Mouse (Mus musculus): Measurements from ENCODE around the gene Ubac2. TPM values are rescaled to one million over a fixed set of nuclear protein-coding genes. Genes with fewer than 3 reads are reported as not detected.

The Ubac2 gene
- polyA plus RNA-seq, 2 experiments = 46.3 to 66.9 TPM

DNA sequence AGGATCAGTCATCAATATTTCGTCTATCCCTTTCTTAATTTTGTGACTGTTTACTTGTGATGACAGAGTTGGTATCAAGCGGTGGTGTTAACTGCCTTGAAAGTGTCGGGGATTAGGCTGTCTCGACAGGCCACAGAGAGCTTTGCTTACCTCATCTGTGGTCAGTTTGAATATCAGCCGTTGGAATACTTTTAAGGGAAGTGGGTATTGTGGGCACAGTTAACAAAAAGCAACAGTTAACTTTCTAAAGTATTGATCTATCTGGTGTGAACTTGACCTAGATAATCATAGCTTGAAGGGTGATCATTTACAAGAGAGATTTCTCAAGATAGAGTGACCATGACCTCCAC, 56.2 kb downstream of the Ubac2 start:
- Histone ChIP-seq H3K9me3 (ENCODE audit: control insufficient read depth, low read length) (no peaks in the 10 kb centered on the region; the same call in 1 of the 2 replicates), H3K36me3 (ENCODE audit: control insufficient read depth, insufficient read depth, low read length) (peaks cover 21% of the 10 kb centered on the region), H3K4me1 (ENCODE audit: control insufficient read depth, insufficient read depth, low read length) (no peaks in the 10 kb centered on the region), H3K27ac (replicated peaks; ENCODE audit: low read depth, low read length) (no peak overlapping the region), H3K4me3 (replicated peaks; ENCODE audit: low read length) (no peak overlapping the region), H3K4me2 (replicated peaks; ENCODE audit: low read depth, low read length, severe bottlenecking) (no peak overlapping the region), H3K27me3 (ENCODE audit: control insufficient read depth, insufficient read depth, low read length) (no peaks in the 10 kb centered on the region), H3K9ac (ENCODE audit: low read depth, low read length, severe bottlenecking) (no peak overlapping the region)
- no peak for ATAC-seq (ENCODE audit: low FRiP score, low read depth)
- DNase-seq (ENCODE audit: low spot score) = no peak
- WGBS = 91% methylated on average over 5 of the region's 5 CpGs
- no peak for TF ChIP-seq POLR2A (IDR thresholded peaks at IDR 0.05; ENCODE audit: borderline replicate concordance, extremely low read depth, insufficient read depth, insufficient read length)

DNA sequence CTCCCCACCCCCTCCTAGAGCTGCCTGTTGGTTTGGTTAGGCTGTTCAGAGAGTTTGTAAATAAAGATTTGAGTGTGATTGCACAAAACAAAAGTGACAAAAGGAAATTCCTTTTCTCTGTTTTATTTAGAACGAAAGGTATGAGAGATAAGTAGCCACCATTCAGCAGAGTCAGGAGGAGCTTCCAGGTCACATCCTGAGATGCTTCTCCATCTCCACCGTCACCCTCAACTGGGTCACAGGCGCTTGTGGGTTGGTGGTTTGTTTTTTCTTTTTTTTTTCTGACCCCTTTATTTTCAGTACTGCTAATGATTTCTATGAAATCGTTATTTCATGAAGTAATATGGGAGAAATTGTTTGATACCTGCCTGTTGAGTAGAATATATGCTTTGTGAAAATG, 57.9 kb downstream of the Ubac2 start:
- Histone ChIP-seq H3K27ac (replicated peaks; ENCODE audit: low read depth, low read length) (no peak overlapping the region), H3K36me3 (ENCODE audit: control insufficient read depth, insufficient read depth, low read length) (peaks cover 21% of the 10 kb centered on the region), H3K9me3 (ENCODE audit: control insufficient read depth, low read length) (no peaks in the 10 kb centered on the region; the same call in 1 of the 2 replicates), H3K9ac (ENCODE audit: low read depth, low read length, severe bottlenecking) (no peak overlapping the region), H3K27me3 (ENCODE audit: control insufficient read depth, insufficient read depth, low read length) (no peaks in the 10 kb centered on the region), H3K4me1 (ENCODE audit: control insufficient read depth, insufficient read depth, low read length) (no peaks in the 10 kb centered on the region), H3K4me2 (replicated peaks; ENCODE audit: low read depth, low read length, severe bottlenecking) (no peak overlapping the region), H3K4me3 (replicated peaks; ENCODE audit: low read length) (no peak overlapping the region)
- DNase-seq (ENCODE audit: low spot score) (no peak), ATAC-seq (ENCODE audit: low FRiP score, low read depth) (no peak)
- WGBS = 91% methylated on average over 4 of the region's 4 CpGs
- no peak for TF ChIP-seq POLR2A (IDR thresholded peaks at IDR 0.05; ENCODE audit: borderline replicate concordance, extremely low read depth, insufficient read depth, insufficient read length)

DNA sequence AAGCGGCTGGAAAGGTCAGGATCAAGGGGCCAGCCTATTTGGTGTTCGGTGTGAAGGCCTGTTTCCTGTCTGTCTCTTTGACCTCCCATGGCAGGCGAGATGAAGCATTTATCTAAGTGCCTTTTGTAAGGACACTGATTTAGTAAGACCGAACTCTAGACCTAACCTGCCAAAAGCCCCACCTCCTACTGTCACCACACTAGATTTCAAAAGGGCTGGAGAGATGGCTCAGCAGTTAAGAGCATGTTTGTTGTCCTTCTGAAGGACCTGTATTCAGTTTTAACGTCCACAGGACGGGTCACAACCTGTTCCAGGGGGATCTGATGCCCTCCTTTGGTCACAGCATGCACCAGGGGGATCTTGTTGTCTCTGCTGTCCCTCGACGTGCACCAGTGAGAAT, 58.4 kb downstream of the Ubac2 start:
- Histone ChIP-seq H3K4me3 (replicated peaks; ENCODE audit: low read length) (no peak overlapping the region), H3K36me3 (ENCODE audit: control insufficient read depth, insufficient read depth, low read length) (peaks cover 21% of the 10 kb centered on the region), H3K9me3 (ENCODE audit: control insufficient read depth, low read length) (no peaks in the 10 kb centered on the region; the same call in 1 of the 2 replicates), H3K9ac (ENCODE audit: low read depth, low read length, severe bottlenecking) (no peak overlapping the region), H3K27ac (replicated peaks; ENCODE audit: low read depth, low read length) (no peak overlapping the region), H3K4me1 (ENCODE audit: control insufficient read depth, insufficient read depth, low read length) (no peaks in the 10 kb centered on the region), H3K4me2 (replicated peaks; ENCODE audit: low read depth, low read length, severe bottlenecking) (no peak overlapping the region), H3K27me3 (ENCODE audit: control insufficient read depth, insufficient read depth, low read length) (no peaks in the 10 kb centered on the region)
- TF ChIP-seq POLR2A (IDR thresholded peaks at IDR 0.05; ENCODE audit: borderline replicate concordance, extremely low read depth, insufficient read depth, insufficient read length) = no peak
- DNase-seq (ENCODE audit: low spot score) = no peak
- 77% methylated on average over 8 of the region's 8 CpGs for WGBS
- ATAC-seq (ENCODE audit: low FRiP score, low read depth) = no peak

DNA sequence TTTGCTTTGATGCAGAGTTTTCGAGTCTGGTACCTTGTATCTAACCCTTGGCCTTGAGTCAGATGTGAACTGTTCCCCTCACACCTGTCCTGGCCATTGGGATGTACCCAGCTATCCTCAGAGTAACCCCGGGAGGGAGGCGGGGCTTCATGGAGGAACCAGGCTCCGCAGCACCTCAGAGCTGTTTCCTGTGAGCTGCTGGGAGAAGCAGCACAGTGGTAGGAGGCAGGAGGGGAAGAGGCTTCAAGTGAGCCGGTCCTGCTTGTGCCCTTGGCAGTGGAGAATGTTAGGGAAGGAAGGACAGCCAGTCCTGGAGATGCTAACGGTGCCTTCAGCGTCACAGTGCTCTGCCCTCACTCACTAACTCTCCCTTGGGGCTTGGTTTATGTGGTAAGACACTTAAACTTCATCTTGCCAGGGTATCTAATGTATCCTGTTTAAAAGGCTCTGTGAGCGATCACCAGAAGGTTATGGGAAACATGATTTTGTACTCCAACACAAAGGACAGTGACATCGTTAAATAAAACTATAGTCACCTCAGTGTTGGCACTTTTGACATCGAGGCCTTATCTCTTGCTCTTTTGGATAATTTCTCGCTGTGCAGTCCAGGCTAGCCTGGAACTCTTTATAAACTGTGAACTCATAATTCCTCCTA, 59.3 kb downstream of the Ubac2 start:
- no peak for DNase-seq (ENCODE audit: low spot score)
- 75% methylated on average over 11 of the region's 11 CpGs for WGBS
- Histone ChIP-seq H3K27me3 (ENCODE audit: control insufficient read depth, insufficient read depth, low read length) (no peaks in the 10 kb centered on the region), H3K9ac (ENCODE audit: low read depth, low read length, severe bottlenecking) (no peak overlapping the region), H3K4me3 (replicated peaks; ENCODE audit: low read length) (no peak overlapping the region), H3K9me3 (ENCODE audit: control insufficient read depth, low read length) (no peaks in the 10 kb centered on the region; the same call in 1 of the 2 replicates), H3K4me1 (ENCODE audit: control insufficient read depth, insufficient read depth, low read length) (no peaks in the 10 kb centered on the region), H3K27ac (replicated peaks; ENCODE audit: low read depth, low read length) (no peak overlapping the region), H3K36me3 (ENCODE audit: control insufficient read depth, insufficient read depth, low read length) (peaks cover 21% of the 10 kb centered on the region), H3K4me2 (replicated peaks; ENCODE audit: low read depth, low read length, severe bottlenecking) (no peak overlapping the region)
- ATAC-seq (ENCODE audit: low FRiP score, low read depth) = no peak
- TF ChIP-seq POLR2A (IDR thresholded peaks at IDR 0.05; ENCODE audit: borderline replicate concordance, extremely low read depth, insufficient read depth, insufficient read length) = no peak

DNA sequence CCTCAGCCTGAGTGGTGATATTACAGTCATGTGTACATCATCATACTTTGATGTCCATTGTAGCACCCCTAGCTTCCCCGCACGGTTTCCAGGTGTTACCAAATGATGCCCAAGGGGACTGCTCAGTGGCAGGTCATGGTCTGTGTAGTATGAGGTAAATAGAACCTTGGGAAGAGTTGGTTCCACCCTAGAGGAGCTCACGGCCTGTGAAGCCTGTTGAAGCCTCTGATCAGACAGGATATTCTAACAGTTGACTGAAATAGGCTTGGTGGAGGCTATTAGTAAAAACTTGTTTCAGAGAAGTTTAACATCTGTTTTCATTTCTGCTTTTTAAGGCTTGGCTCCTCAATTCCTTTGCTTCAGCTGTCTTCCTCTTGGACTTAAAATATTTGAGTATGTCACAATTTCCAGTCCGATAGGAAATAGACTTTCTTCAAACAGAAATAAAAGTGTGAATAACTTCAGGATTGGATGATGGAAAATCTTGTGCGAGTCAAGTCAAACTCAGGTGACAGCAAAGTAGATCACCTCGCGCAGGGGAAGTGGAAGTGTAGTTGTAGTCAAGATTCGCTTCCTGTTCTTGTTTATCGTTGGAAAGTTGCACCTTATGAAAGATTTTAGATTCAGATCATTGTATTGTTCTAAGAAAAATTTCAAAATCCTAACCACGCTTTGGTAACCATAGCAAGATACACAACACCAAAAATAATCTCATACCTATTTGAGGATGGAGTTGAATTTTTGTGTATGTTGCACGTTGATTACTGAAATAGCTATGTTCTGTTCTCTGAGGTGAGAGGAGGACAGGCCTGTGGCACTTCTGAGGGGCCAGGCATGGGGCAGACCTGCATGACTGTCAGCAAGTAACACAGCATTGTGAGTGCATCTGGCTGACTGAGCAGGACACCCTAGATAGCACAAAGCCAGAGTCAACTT, 60.1 kb downstream of the Ubac2 start:
- DNase-seq (ENCODE audit: low spot score) = no peak
- no peak for TF ChIP-seq POLR2A (IDR thresholded peaks at IDR 0.05; ENCODE audit: borderline replicate concordance, extremely low read depth, insufficient read depth, insufficient read length)
- no peak for ATAC-seq (ENCODE audit: low FRiP score, low read depth)
- H3K9ac ChIP-seq (ENCODE audit: low read depth, low read length, severe bottlenecking) = no peak overlapping the region
- H3K27ac ChIP-seq (replicated peaks; ENCODE audit: low read depth, low read length) = no peak overlapping the region
- H3K9me3 ChIP-seq (ENCODE audit: control insufficient read depth, low read length) = no peaks in the 10 kb centered on the region; the same call in 1 of the 2 replicates
- WGBS = 81% methylated on average over 11 of the region's 11 CpGs
- peaks cover 20% of the 10 kb centered on the region for H3K36me3 ChIP-seq (ENCODE audit: control insufficient read depth, insufficient read depth, low read length)
- H3K4me2 ChIP-seq (replicated peaks; ENCODE audit: low read depth, low read length, severe bottlenecking) = no peak overlapping the region
- no peaks in the 10 kb centered on the region for H3K4me1 ChIP-seq (ENCODE audit: control insufficient read depth, insufficient read depth, low read length)
- H3K4me3 ChIP-seq (replicated peaks; ENCODE audit: low read length) = no peak overlapping the region
- H3K27me3 ChIP-seq (ENCODE audit: control insufficient read depth, insufficient read depth, low read length) = no peaks in the 10 kb centered on the region

All from limb, embryonic 14.5 days (tissue).